Mouse (Mus musculus) embryonic facial prominence, embryonic 10.5 days (tissue): ENCODE results near the gene Gmnn. TPM values are rescaled to one million over a fixed set of nuclear protein-coding genes. Genes with fewer than 3 reads are reported as not detected.

Source experiments
- DNase-seq: peaks from one replicate; pipeline ENCODE4 v3.0.0-alpha.2; 2017; ENCODE audit warnings: low spot score
- H3K27ac ChIP-seq: fragments of 300-500 bp; sonication (generic); replicated peaks from 2 replicates; pipeline ENCODE4 v1.5.1; 2016; ENCODE audit warnings: mild to moderate bottlenecking
- H3K27me3 ChIP-seq: fragments of 300-500 bp; sonication (generic); replicated peaks from 2 replicates; pipeline ENCODE4 v1.6.1; 2016; ENCODE audit warnings: low read depth, mild to moderate bottlenecking; ENCODE audit not compliant: poor library complexity, severe bottlenecking
- H3K36me3 ChIP-seq: fragments of 300-500 bp; sonication (generic); replicated peaks from 2 replicates; pipeline ENCODE4 v1.6.1; 2016; ENCODE audit warnings: mild to moderate bottlenecking, moderate library complexity
- H3K4me1 ChIP-seq: fragments of 300-500 bp; sonication (generic); 2 replicates; pipeline ENCODE4 v1.6.1; 2016
- H3K4me3 ChIP-seq: fragments of 300-500 bp; sonication (generic); 2 replicates; pipeline ENCODE4 v1.5.1; 2016; ENCODE audit warnings: mild to moderate bottlenecking, moderate library complexity
- H3K9me3 ChIP-seq: fragments of 300-500 bp; sonication (generic); 2 replicates; pipeline ENCODE4 v1.6.1; 2016; ENCODE audit warnings: mild to moderate bottlenecking
- WGBS: fragments of 180-500 bp; shearing (Covaris S2); methylation state at CpG from one replicate; pipeline ENCODE4 v1.1.7; 2016; 5-methylcytosine and 5-hydroxymethylcytosine counted together
- polyA plus RNA-seq: library from polyadenylated mRNA; unstranded; fragments of >200 nt; fragmentation: Nextera tagmentation; extraction: Ambion mirVana; gene quantifications from 2 replicates; pipeline ENCODE4 v1.2.1, GENCODE M21; 2016

The Gmnn gene
- polyA plus RNA-seq, 1 experiment from 2014 or later, result 177 TPM

DNA sequence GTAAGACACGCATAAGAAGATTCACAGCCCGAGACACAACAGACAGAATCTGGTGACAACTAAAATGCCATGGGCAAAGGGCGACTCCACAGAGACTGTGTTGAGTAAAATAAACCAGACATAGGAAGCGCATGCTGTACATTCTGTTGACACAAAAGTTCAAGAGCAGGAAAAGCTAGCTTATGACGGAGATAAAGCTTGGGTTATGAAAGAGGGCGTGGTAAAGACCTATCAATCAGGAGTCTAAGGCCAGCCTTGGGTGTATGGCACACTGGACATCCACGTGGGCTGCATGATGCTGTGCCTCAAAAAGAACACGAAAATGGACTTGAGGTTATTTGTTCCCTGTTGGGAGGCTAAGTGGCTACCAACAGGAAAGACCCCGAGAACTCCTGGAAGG lies 45.3 kb downstream of the Gmnn start:
- Histone ChIP-seq H3K27me3 (peaks cover 7% of the 10 kb centered on the region; the same call in 1 of the 2 replicates), H3K4me3 (no peak overlapping the region), H3K36me3 (no peaks in the 10 kb centered on the region), H3K27ac (no peak overlapping the region), H3K9me3 (no peaks in the 10 kb centered on the region), H3K4me1 (peaks cover 6% of the 10 kb centered on the region; the same call in 1 of the 2 replicates)
- WGBS, result 89% methylated on average over 9 of the region's 9 CpGs
- no peak for DNase-seq

DNA sequence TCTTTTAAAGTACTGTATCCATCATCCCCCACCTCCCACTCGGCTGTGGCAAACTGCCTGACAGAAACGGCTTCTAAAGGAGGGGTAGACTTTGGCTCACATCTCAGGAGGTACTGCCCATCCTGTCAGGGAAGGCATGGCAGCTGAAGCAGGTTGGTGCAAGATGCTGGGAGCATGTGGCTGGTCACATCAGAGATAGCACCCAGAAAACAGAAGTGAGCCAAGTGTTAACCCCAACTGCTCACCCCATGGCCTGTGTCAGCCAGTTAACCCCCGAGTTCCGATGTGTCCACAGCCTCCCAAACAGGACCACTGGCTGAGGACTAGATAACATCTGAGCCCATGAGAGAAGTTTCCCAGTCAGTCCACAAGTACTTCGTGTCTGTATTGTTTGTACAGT lies 46.1 kb downstream of the Gmnn start:
- Histone ChIP-seq H3K4me3 (no peak overlapping the region), H3K36me3 (no peaks in the 10 kb centered on the region), H3K27me3 (peaks cover 7% of the 10 kb centered on the region; the same call in 1 of the 2 replicates), H3K27ac (no peak overlapping the region), H3K4me1 (peaks cover 10% of the 10 kb centered on the region), H3K9me3 (no peaks in the 10 kb centered on the region)
- 64% methylated on average over 5 of the region's 5 CpGs for WGBS
- DNase-seq, result no peak

DNA sequence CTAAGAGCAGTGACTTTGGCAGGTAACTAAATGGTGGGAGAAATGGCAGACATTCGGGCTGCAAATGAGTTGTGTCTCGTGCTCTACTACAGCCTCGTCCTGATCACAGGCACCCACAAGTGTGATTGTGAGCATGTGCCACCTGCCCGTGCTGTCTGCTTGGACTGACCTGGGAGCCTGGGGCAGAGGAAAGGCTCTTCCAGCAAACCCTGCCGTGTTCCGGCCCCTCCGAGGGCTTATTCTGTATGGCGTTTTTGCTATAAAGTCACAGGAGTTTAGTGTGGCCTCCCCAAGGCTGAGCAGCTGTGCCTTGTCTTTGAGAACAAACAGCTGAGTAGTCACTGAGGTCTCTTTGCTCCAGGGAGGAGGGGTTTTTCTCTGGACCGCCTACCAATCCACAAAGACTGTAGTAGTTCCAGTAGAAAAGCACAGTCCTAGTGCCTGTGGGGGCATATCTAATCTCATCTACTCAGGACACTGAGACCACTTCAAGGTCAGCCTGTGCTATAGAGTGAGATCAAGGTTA lies 47.3 kb downstream of the Gmnn start:
- 78% methylated on average over 9 of the region's 9 CpGs for WGBS
- Histone ChIP-seq H3K9me3 (no peaks in the 10 kb centered on the region), H3K27me3 (peaks cover 7% of the 10 kb centered on the region; the same call in 1 of the 2 replicates), H3K27ac (no peak overlapping the region), H3K36me3 (no peaks in the 10 kb centered on the region), H3K4me1 (peaks cover 13% of the 10 kb centered on the region), H3K4me3 (no peak overlapping the region)
- no peak for DNase-seq

- peak; percentile 89 for DNase-seq
- WGBS, result 8% methylated on average over 16 of the region's 16 CpGs
- peaks cover 13% of the 10 kb centered on the region for H3K4me1 ChIP-seq
- H3K27ac ChIP-seq, result peak overlapping the region; percentile 67; the same call in 1 of the 2 replicates
- peaks cover 7% of the 10 kb centered on the region; the same call in 1 of the 2 replicates for H3K27me3 ChIP-seq
- no peaks in the 10 kb centered on the region for H3K36me3 ChIP-seq
- H3K9me3 ChIP-seq, result no peaks in the 10 kb centered on the region
- peak overlapping the region; percentile 39 for H3K4me3 ChIP-seq
Observed at GRCm38 (mm10) chr13:24713434-24714000, 48.2 kb downstream of the Gmnn start.

- Histone ChIP-seq H3K27me3 (peaks cover 7% of the 10 kb centered on the region; the same call in 1 of the 2 replicates), H3K36me3 (no peaks in the 10 kb centered on the region), H3K4me1 (peaks cover 13% of the 10 kb centered on the region), H3K27ac (no peak overlapping the region), H3K9me3 (no peaks in the 10 kb centered on the region), H3K4me3 (no peak overlapping the region)
- no peak for DNase-seq
- 89% methylated on average over 7 of the region's 7 CpGs for WGBS
Observed at GRCm38 (mm10) chr13:24712581-24713130, 49.1 kb downstream of the Gmnn start.

- Histone ChIP-seq H3K27me3 (peaks cover 7% of the 10 kb centered on the region; the same call in 1 of the 2 replicates), H3K36me3 (no peaks in the 10 kb centered on the region), H3K4me1 (peaks cover 13% of the 10 kb centered on the region), H3K27ac (0 out of 2 replicates have a peak overlapping the region, but pooled peaks have one; percentile 30), H3K4me3 (no peak overlapping the region), H3K9me3 (no peaks in the 10 kb centered on the region)
- DNase-seq, result no peak
- 55% methylated on average over 7 of the region's 7 CpGs for WGBS
Observed at GRCm38 (mm10) chr13:24710968-24711367, 50.8 kb downstream of the Gmnn start.

- no peak overlapping the region for H3K4me3 ChIP-seq
- peaks cover 7% of the 10 kb centered on the region; the same call in 1 of the 2 replicates for H3K27me3 ChIP-seq
- no peak for DNase-seq
- H3K36me3 ChIP-seq, result no peaks in the 10 kb centered on the region
- no peaks in the 10 kb centered on the region for H3K9me3 ChIP-seq
- WGBS, result 66% methylated on average over 12 of the region's 12 CpGs
- H3K27ac ChIP-seq, result no peak overlapping the region
- peaks cover 11% of the 10 kb centered on the region for H3K4me1 ChIP-seq
Observed at GRCm38 (mm10) chr13:24709656-24710396, 51.9 kb downstream of the Gmnn start.

DNA sequence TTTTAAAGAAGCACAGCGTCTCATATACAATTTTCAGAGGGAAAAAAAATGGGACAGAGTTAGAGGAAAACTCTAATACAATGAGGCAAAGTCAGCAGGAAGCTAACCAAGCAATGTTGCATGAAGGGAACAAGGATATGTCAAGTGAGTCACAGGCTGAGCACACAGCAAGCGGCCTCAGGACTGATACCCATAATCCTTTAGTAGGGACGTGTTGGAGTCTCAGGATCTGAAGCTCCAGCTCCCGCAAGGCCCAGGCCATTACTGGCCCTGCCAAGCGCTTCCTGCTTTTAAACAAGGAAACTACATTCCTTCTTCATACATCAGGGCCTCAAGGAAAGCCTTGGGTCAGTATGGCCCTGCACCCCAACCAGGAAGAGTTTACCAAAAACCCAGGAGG lies 59.6 kb downstream of the Gmnn start:
- DNase-seq, result no peak
- 87% methylated on average over 5 of the region's 5 CpGs for WGBS
- no peak overlapping the region for H3K27ac ChIP-seq
- no peak overlapping the region for H3K4me3 ChIP-seq
- H3K9me3 ChIP-seq, result no peaks in the 10 kb centered on the region
- no peaks in the 10 kb centered on the region for H3K36me3 ChIP-seq
- peaks cover 3% of the 10 kb centered on the region; the same call in 1 of the 2 replicates for H3K4me1 ChIP-seq
- H3K27me3 ChIP-seq, result no peaks in the 10 kb centered on the region

Other genes starting within 250 kb of the Gmnn start
- 2.3 and 2.6 TPM in 2 replicates for gene Ripor2, start 179.7 kb downstream of the Gmnn start, polyA plus RNA-seq
- 0.17 TPM in 1 of 2 replicates, not detected in the other for gene Armh2, start 20.7 kb downstream of the Gmnn start, polyA plus RNA-seq
- gene BC005537, start 39.7 kb upstream of the Gmnn start, polyA plus RNA-seq, result 10.2 and 11.2 TPM in 2 replicates
- 55.1 and 65.5 TPM in 2 replicates for gene Acot13, start 69.6 kb upstream of the Gmnn start, polyA plus RNA-seq
- gene Tdp2, start 69.8 kb upstream of the Gmnn start, polyA plus RNA-seq, result 71.9 and 74.9 TPM in 2 replicates
- 0.19 and 0.27 TPM in 2 replicates for gene D130043K22Rik, start 83.2 kb upstream of the Gmnn start, polyA plus RNA-seq
- 5.6 and 6.0 TPM in 2 replicates for gene Aldh5a1, start 175.7 kb upstream of the Gmnn start, polyA plus RNA-seq
- 0.23 and 0.79 TPM in 2 replicates for gene Gpld1, start 181.2 kb upstream of the Gmnn start, polyA plus RNA-seq